ENCODE assay signal across 8 mouse cellular contexts in genomic region chr6:128227438-128228017, GRCm38 (mm10).
DNase-seq lines count a peak whose midpoint lies in the region; ATAC-seq and TF ChIP-seq lines count a peak whose summit lies in the region.

No protein-coding gene starts in this region.

- no peaks in the 10 kb centered on the region for H3K79me2 ChIP-seq in heart, adult 2 months (replicated peaks; ENCODE audit: control insufficient read depth, insufficient read depth, low read length)

- TF ChIP-seq CTCF in heart, adult 2 months (IDR thresholded peaks at IDR 0.05): peak; percentile 48
- TF ChIP-seq CTCF in lung, adult 2 months (IDR thresholded peaks at IDR 0.05; ENCODE audit: insufficient read depth, low read length): peak; percentile 34; the same call in 1 of the 2 replicates

- H3K4me2 ChIP-seq in embryonic facial prominence, embryonic 15.5 days (replicated peaks): no peak overlapping the region; the same call in 1 of the 2 replicates
- H3K4me2 ChIP-seq in neural tube, embryonic 15.5 days: peak overlapping the region; percentile 42

- TF ChIP-seq EP300 in heart, adult 2 months (IDR thresholded peaks at IDR 0.05; ENCODE audit: insufficient read depth, low read depth, low read length): no peak

- no peaks in the 10 kb centered on the region for H3K36me3 ChIP-seq in heart, adult 2 months (ENCODE audit: control insufficient read depth, insufficient read depth, low read length)
- no peaks in the 10 kb centered on the region for H3K36me3 ChIP-seq in embryonic facial prominence, embryonic 15.5 days
- no peaks in the 10 kb centered on the region for H3K36me3 ChIP-seq in neural tube, embryonic 15.5 days

- no peaks in the 10 kb centered on the region for H3K9me3 ChIP-seq in embryonic facial prominence, embryonic 15.5 days (replicated peaks)
- no peaks in the 10 kb centered on the region for H3K9me3 ChIP-seq in neural tube, embryonic 15.5 days (replicated peaks)

- no peaks in the 10 kb centered on the region for H3K27me3 ChIP-seq in heart, adult 2 months (ENCODE audit: control insufficient read depth, insufficient read depth, low read length)
- no peaks in the 10 kb centered on the region for H3K27me3 ChIP-seq in embryonic facial prominence, embryonic 15.5 days
- no peaks in the 10 kb centered on the region for H3K27me3 ChIP-seq in neural tube, embryonic 15.5 days (replicated peaks)

- H3K4me1 ChIP-seq in heart, adult 2 months (ENCODE audit: control insufficient read depth, insufficient read depth, low read length): no peaks in the 10 kb centered on the region
- H3K4me1 ChIP-seq in embryonic facial prominence, embryonic 15.5 days: peaks cover 13% of the 10 kb centered on the region
- H3K4me1 ChIP-seq in lung, adult 2 months (ENCODE audit: control insufficient read depth, insufficient read depth, low read length): peaks cover 3% of the 10 kb centered on the region
- 0 out of 2 replicates have a peak, but pooled peaks cover 3% of the 10 kb centered on the region for H3K4me1 ChIP-seq in neural tube, embryonic 15.5 days

- WGBS in heart, adult 2 months: 45% methylated on average over 8 of the region's 8 CpGs
- 28% methylated on average over 8 of the region's 8 CpGs for WGBS in embryonic facial prominence, embryonic 15.5 days
- WGBS in lung, adult 2 months: 47% methylated on average over 8 of the region's 8 CpGs
- WGBS in neural tube, embryonic 15.5 days: 21% methylated on average over 8 of the region's 8 CpGs

- peak; percentile 40; the same call in 1 of the 2 replicates for ATAC-seq in embryonic facial prominence, embryonic 15.5 days (ENCODE audit: insufficient number of reproducible peaks, low FRiP score, low TSS enrichment, low read depth)
- peak; percentile 66 for ATAC-seq in neural tube, embryonic 15.5 days (ENCODE audit: low FRiP score)

- no peak for DNase-seq in heart, adult 2 months
- no peak for DNase-seq in heart, postnatal 36 days
- DNase-seq in ES-CJ7 (ENCODE audit: low read depth, low spot score): peak; percentile 72
- peak; percentile 4 for DNase-seq in kidney, adult 11 months
- peak; percentile 39 for DNase-seq in lung, adult 2 months
- no peak for DNase-seq in natural killer cell, adult 2 months (ENCODE audit: low spot score in 2 of 2)

- no peak for TF ChIP-seq POLR2A in heart, adult 2 months (IDR thresholded peaks at IDR 0.05; ENCODE audit: insufficient read depth, low read depth, low read length)
- TF ChIP-seq POLR2A in lung, adult 2 months (IDR thresholded peaks at IDR 0.05; ENCODE audit: borderline replicate concordance, extremely low read depth, low read depth, low read length): no peak

- H3K9ac ChIP-seq in heart, adult 2 months (ENCODE audit: low read depth, low read length): no peak overlapping the region
- H3K9ac ChIP-seq in embryonic facial prominence, embryonic 15.5 days: no peak overlapping the region
- no peak overlapping the region for H3K9ac ChIP-seq in neural tube, embryonic 15.5 days (replicated peaks)

- intact Hi-C loops in heart, adult 2 months (cut with DNase I): loop anchor here (10.0 kb wide), 1 partner anchor 257 kb away; no protein-coding TSS in a partner anchor
- intact Hi-C loops in heart, postnatal 36 days (cut with DNase I): no loop called here

- H3K27ac ChIP-seq in heart, adult 2 months: no peak overlapping the region
- H3K27ac ChIP-seq in embryonic facial prominence, embryonic 15.5 days (replicated peaks): no peak overlapping the region
- no peak overlapping the region for H3K27ac ChIP-seq in neural tube, embryonic 15.5 days (replicated peaks)

- H3K4me3 ChIP-seq in heart, adult 2 months: no peak overlapping the region
- H3K4me3 ChIP-seq in embryonic facial prominence, embryonic 15.5 days (replicated peaks): no peak overlapping the region
- no peak overlapping the region for H3K4me3 ChIP-seq in lung, adult 2 months (replicated peaks; ENCODE audit: extremely low read depth, low read depth, low read length)
- no peak overlapping the region for H3K4me3 ChIP-seq in neural tube, embryonic 15.5 days (replicated peaks)

Comparison
In these comparisons a context has a peak if more than half of its experiments do, and no peak if none do; other contexts are left out.
1. DNase-seq: peak in ES-CJ7 (single experiment), kidney, adult 11 months (single experiment) and lung, adult 2 months (single experiment); none in heart, adult 2 months (0 of 2), heart, postnatal 36 days (0 of 2) and natural killer cell, adult 2 months (0 of 2).